Mouse (Mus musculus) E14TG2a.4 (cell line): ENCODE results near the gene Olfr323.

Experiments
- H3K27me3 ChIP-seq: 2 replicates; pipeline ENCODE4 v1.6.1; 2014; ENCODE audit warnings: low read length, control low read depth; ENCODE audit not compliant: insufficient read depth
- H3K36me3 ChIP-seq: 2 replicates; pipeline ENCODE4 v1.6.1; 2014; ENCODE audit warnings: low read length, control low read depth; ENCODE audit not compliant: insufficient read depth
- H3K4me1 ChIP-seq: replicated peaks from 2 replicates; pipeline ENCODE4 v1.6.1; 2014; ENCODE audit warnings: low read depth, low read length, control low read depth
- H3K4me3 ChIP-seq: replicated peaks from 2 replicates; pipeline ENCODE4 v1.5.1; 2014; ENCODE audit warnings: mild to moderate bottlenecking, low read length
- H3K9me3 ChIP-seq: 2 replicates; pipeline ENCODE4 v1.6.1; 2014; ENCODE audit warnings: low read length, control low read depth
- CTCF ChIP-seq: conservative IDR thresholded peaks from 2 replicates; pipeline ENCODE4 v1.5.1; 2014; ENCODE audit warnings: low read length
- NANOG ChIP-seq: IDR thresholded peaks from 2 replicates; pipeline ENCODE4 v1.6.1; 2014; ENCODE audit warnings: borderline replicate concordance, low read length, mixed read lengths
- POU5F1 ChIP-seq: IDR thresholded peaks from 2 replicates; pipeline ENCODE4 v1.6.1; 2014; ENCODE audit warnings: low read length, borderline replicate concordance

Olfr323 gene

GRCm38 (mm10) chr11:58613359-58613758 lies 16.9 kb downstream of the Olfr323 start:
- Histone ChIP-seq H3K27me3 (peaks cover 4% of the 10 kb centered on the region; the same call in 1 of the 2 replicates), H3K9me3 (no peaks in the 10 kb centered on the region), H3K4me3 (no peak overlapping the region), H3K36me3 (no peaks in the 10 kb centered on the region), H3K4me1 (no peaks in the 10 kb centered on the region)
- TF ChIP-seq NANOG (no peak), CTCF (no peak), POU5F1 (no peak)

GRCm38 (mm10) chr11:58607030-58607429 lies 23.3 kb downstream of the Olfr323 start:
- Histone ChIP-seq H3K9me3 (no peaks in the 10 kb centered on the region), H3K36me3 (no peaks in the 10 kb centered on the region), H3K4me3 (no peak overlapping the region), H3K27me3 (peaks cover 4% of the 10 kb centered on the region; the same call in 1 of the 2 replicates), H3K4me1 (peaks cover 20% of the 10 kb centered on the region)
- TF ChIP-seq NANOG (no peak), POU5F1 (no peak), CTCF (no peak)

- Histone ChIP-seq H3K27me3 (no peaks in the 10 kb centered on the region), H3K4me3 (no peak overlapping the region), H3K4me1 (peaks cover 27% of the 10 kb centered on the region), H3K36me3 (no peaks in the 10 kb centered on the region), H3K9me3 (no peaks in the 10 kb centered on the region)
- TF ChIP-seq POU5F1 (no peak), CTCF (no peak), NANOG (no peak)
Measured at GRCm38 (mm10) chr11:58606177-58606919, 24.0 kb downstream of the Olfr323 start.

- Histone ChIP-seq H3K36me3 (no peaks in the 10 kb centered on the region), H3K9me3 (no peaks in the 10 kb centered on the region), H3K4me1 (peaks cover 30% of the 10 kb centered on the region), H3K27me3 (no peaks in the 10 kb centered on the region), H3K4me3 (no peak overlapping the region)
- no peak for TF ChIP-seq NANOG
- TF ChIP-seq CTCF: no peak
- TF ChIP-seq POU5F1: no peak
Measured at GRCm38 (mm10) chr11:58605228-58605627, 25.1 kb downstream of the Olfr323 start.

- Histone ChIP-seq H3K4me3 (no peak overlapping the region), H3K36me3 (no peaks in the 10 kb centered on the region), H3K4me1 (peaks cover 32% of the 10 kb centered on the region), H3K9me3 (no peaks in the 10 kb centered on the region), H3K27me3 (no peaks in the 10 kb centered on the region)
- no peak for TF ChIP-seq NANOG
- no peak for TF ChIP-seq POU5F1
- no peak for TF ChIP-seq CTCF
Measured at GRCm38 (mm10) chr11:58604688-58605087, 25.6 kb downstream of the Olfr323 start.

GRCm38 (mm10) chr11:58602800-58603560 lies 27.3 kb downstream of the Olfr323 start:
- TF ChIP-seq POU5F1 (no peak), NANOG (peak; percentile 35; the same call in 1 of the 2 replicates)
- Histone ChIP-seq H3K9me3 (no peaks in the 10 kb centered on the region), H3K4me3 (no peak overlapping the region), H3K36me3 (no peaks in the 10 kb centered on the region), H3K27me3 (no peaks in the 10 kb centered on the region), H3K4me1 (peaks cover 32% of the 10 kb centered on the region)

GRCm38 (mm10) chr11:58602062-58602461 lies 28.2 kb downstream of the Olfr323 start:
- Histone ChIP-seq H3K4me3 (no peak overlapping the region), H3K36me3 (no peaks in the 10 kb centered on the region), H3K9me3 (no peaks in the 10 kb centered on the region), H3K4me1 (peaks cover 32% of the 10 kb centered on the region), H3K27me3 (no peaks in the 10 kb centered on the region)
- no peak for TF ChIP-seq POU5F1

- H3K27me3 ChIP-seq: no peaks in the 10 kb centered on the region
- H3K4me1 ChIP-seq: peaks cover 20% of the 10 kb centered on the region
- TF ChIP-seq NANOG: no peak
- H3K9me3 ChIP-seq: no peaks in the 10 kb centered on the region
- no peak overlapping the region for H3K4me3 ChIP-seq
- no peaks in the 10 kb centered on the region for H3K36me3 ChIP-seq
Measured at GRCm38 (mm10) chr11:58597837-58598236, 32.5 kb downstream of the Olfr323 start.
